Mouse (Mus musculus) c-Kit-positive CD71-positive TER-119-positive erythroid progenitor cells, embryonic 14.5 days (primary cell): ENCODE results near the gene Sema3b.

Experiments
- DNase-seq: peaks from one replicate; pipeline ENCODE4 v3.0.0-alpha.2; 2013; ENCODE audit warnings: low spot score

The Sema3b gene

DNA sequence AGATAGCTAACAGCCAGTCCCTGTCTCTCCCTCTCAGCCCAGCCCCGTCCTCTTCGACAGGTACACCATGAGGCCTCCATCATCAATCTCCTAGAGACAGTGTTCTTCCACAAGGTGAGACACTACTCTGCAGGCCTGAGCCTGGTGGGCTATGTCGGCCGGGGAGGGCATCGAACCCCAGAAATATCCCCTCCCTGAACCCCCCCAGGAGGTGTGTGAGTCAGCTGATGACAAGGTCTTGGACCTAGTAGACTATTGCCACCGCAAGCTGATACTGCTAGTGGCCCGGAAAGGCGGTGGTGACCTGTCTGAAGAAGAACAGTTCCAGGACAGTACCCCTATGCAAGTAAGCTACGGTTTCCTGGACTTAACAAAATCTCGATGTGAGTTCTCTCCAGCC, 60.2 kb downstream of the Sema3b start:
- DNase-seq, result no peak

GRCm38 (mm10) chr9:107547957-107548356, 61.1 kb downstream of the Sema3b start:
- DNase-seq, result no peak
